Mouse (Mus musculus): ENCODE results near the gene Actl6a.

- TF ChIP-seq CTCF (conservative IDR thresholded peaks at IDR 0.05; ENCODE audit: low read length) (no peak), POU5F1 (IDR thresholded peaks at IDR 0.05; ENCODE audit: borderline replicate concordance, low read length) (no peak), NANOG (IDR thresholded peaks at IDR 0.05; ENCODE audit: borderline replicate concordance, low read length) (peak; percentile 66; the same call in 1 of the 2 replicates)
These were observed 53.1 kb downstream of the Actl6a start for GRCm38 (mm10) chr3:32759212-32759611.

Measured in E14TG2a.4 (cell line).